Mouse (Mus musculus) cerebellum, adult 11 months (tissue): ENCODE data around the gene Kif6.

Source experiments
- DNase-seq: peaks from one replicate; pipeline ENCODE4 v3.0.0; 2022

The Kif6 gene

DNA sequence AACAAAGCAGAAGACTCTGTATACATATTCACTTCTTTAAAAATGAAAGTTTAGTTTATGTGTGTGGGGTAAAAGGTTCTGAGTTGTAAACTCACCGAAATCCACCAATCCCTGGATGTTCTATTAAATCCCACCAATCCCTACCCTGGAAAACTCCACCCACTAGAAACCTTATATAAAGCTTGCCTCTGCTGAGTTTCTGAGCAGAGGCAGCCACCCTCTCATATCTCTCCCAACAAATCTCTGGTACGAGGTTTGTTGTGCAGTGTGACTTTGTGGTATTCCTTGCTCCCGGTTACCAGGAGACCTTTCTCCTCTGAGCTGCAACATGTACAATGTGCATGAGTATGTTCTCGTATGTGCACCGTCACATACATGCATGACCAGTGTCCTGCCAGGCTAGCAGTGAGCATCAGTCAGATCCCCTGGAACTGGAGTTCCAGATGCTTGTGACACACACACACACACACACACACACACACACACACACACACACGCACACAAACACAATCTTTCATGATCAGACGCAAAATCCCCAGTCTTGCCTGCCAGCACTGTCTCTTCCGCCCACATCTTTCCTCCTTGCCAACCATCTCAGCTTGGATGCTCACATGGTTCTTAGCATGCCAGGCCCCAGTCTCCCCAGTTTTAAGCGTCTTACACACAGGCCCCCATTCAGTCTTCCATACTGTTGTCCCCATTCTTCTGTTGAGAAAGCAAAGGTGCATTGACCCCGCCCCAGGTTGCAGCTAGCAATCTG lies 245.3 kb downstream of the Kif6 start:
- DNase-seq = no peak

DNA sequence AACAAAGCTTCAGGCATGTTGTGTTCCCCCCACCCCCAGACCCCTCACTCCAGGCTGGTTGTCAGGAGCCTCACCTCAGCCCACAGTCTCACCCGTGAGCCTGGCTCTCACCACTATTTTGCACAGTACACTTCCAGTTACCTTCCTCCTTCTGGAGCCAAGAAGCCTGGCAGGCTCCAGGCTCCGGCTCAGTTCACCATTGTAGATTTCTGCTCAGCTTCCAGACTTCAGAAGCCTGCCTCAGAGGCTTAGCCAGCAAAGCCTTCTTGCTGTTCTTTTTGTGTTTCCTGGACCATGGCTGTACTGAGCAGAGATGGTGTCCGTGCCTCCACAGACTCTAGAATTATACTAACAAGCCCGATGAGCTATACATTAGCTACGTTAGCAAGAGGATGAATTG lies 248.7 kb downstream of the Kif6 start:
- no peak for DNase-seq

DNA sequence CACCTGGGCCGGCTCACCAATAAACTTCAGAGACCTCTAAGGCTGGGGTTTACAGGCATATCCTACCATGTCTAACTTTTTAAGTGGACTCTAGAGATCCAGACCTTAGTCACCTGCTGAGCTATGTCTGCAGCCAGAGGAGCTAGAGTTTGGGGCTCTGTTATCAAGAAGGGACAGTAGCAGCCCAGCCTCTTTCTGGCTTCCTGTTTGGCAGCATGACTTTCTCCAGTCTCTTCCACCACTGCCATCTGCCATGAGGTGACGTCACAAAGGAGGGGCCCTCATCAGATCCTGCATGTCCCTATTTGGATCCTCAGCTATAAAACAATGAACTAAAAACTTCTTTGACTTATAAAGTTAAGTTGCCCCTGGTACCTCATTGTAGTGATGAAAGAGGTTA lies 250.7 kb downstream of the Kif6 start:
- DNase-seq = no peak

DNA sequence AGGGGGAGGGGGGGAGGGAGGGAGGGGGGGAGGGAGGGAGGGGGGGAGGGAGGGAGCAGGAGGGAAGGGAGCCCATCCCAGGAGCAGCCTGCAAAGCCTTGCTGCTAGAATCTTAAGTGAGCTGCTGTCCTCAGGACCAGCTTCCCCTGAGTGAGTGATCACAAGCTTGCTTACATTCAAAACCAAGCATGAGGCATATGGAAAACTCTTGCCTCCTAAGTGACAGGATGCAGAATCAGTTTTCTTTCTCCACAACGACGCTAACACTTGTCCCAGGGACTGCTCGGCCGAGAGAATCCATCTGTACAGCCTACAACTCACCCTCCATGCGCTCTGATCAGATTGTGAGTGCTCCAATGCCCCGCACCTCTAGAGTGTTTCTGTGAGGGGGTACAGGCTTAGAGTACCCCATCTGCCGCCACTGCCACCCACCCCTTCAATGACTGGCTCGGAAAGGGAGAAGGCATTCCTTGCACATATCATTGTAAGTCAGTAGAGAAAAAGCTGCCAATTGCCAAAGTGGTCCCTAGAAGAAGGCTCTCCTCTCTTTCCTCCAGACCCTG lies 251.8 kb downstream of the Kif6 start:
- no peak for DNase-seq

DNA sequence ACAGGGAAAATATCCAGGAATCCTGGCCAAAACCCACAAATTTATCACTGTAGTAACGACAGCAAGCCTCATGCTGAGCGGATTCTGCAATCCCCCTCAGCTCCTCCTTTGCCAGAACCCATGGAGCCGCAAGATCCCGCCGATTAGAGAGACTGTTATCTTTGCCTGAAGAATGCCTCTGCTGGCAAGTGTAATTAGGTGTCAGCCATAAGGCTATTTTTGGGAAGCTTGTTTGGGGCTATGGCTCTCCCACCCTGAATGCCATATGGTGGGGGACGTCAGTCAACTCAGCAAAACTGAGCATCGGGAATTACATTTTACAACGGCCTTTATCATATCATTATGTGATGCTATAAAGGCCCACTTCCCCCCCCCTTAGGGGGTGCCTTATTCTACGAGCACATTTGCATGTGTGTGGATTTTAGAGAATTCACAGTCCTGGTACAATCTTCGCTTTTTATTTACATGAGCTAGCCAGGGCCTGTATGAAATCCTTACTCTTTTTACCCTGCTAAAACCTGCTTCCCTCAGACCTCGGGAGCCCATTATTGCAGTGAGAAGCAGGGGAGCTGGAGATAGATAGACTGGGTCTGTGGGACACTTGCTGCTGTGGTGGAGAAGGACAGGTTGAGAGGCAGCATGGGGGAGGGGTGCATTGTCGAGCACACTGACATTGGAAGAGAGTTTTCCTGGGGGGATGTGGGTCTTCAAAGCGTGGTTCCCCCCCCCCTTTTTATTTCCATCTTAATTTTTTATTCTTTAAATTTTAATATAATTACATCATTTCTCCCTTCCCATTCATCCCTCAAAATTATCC lies 252.6 kb downstream of the Kif6 start:
- no peak for DNase-seq

DNA sequence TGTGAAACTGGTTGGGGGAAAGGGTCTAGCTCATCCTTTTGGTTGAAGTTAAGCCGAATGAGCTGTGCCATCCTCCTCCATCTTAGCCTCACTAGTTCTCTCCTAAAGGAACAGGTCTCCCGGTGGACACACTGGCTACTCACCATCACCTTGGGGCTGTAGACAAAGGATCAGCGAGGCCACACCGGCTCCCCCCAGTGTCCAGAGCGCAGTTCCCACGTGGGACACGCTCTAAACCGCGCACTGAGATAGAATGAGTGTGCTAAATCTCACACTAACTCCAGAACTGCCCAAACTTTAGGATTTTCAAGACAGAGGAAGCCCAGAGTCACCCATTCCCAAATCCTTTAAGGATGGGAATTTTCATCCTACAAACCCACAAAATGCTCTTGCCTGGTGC lies 254.3 kb downstream of the Kif6 start:
- DNase-seq = no peak

DNA sequence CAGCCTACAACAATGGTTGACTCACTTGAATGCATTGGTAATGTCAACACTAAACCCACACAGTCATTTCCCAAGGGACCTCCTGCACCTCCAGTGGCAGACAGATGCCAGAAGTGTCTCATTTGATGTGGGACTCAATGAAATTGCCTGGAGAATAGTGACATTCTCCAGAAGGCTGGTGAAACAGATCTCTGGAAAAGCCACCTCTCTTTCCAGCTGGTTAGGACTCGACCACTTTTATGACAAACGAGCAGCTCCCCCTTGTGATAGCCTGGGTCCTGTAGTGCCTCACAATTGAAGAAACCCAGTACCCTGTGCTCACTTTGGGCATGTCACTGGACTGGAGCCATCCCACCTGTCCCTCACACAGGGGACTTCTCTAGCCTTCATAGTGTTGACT lies 257.4 kb downstream of the Kif6 start:
- no peak for DNase-seq

DNA sequence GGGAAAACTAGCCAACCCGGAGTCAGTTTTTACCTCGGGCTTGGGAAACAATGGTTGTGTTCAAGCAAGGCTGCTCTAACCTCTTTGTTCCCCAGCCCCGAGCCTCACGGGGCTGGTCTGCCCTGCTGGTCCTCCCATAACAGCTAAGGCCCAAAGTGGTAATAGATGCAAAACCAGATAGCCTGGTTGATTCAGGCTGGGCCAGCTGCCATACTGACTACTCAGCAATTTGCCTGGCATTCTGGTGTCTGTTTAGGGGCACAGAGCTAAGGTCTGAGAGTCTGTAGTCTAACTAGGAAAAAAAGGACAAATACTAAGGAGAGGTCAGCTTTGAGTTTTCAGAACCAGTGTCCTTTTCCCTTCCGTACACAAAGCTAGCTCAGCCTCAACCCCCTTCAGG lies 259.8 kb downstream of the Kif6 start:
- DNase-seq = no peak

DNA sequence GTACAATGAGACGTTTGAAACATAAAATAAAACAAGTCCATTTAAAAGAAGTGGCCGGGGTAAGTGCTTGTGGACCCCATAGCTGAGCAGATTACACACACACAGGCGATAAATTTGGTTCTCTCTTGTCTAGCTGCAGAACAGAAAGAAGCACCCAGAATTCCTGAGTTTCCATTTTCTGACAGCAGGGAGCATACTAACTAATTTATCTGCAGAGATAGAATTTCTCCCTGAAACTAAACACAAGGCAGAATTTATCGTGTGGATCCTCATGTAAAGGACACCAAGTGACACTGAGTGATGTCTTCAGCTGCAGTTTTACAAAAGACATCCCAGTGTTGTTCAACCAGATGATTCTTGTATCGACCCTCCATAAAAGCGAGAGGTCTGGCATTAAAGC lies 260.5 kb downstream of the Kif6 start:
- DNase-seq = no peak

DNA sequence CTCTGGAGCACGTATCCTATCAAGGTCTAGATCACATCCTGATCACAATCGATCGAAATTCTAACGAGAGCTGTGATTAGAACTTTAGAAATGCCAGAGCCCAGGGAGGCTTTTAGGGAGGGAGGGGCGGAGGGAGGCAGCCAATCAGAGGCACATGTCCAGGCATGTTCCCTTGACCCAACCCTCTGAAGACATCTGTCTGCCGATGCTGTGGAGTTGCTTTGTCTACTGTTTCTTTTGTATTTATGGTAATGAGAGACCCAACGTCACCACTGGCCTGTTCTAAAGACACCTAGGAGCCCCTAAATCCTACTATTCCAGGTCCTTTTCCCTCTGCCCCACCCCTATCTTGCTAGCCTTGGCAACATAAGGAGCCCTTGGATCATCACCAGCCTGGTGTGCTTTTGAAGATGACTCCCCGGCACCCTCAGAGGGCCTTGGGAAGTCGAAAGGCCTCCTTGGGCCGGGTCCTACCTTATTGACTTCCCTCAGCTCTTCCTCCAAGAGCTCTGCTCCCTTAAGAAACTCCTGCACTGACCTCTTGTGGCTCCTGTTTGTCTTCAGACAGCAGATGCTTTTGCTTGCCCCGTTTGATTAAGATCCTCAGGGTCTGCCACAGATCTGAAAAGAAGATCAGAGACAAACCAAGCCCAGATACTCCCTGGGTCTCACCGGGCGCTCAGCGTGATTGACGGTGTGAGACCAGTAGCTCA lies 261.2 kb downstream of the Kif6 start:
- DNase-seq = no peak

DNA sequence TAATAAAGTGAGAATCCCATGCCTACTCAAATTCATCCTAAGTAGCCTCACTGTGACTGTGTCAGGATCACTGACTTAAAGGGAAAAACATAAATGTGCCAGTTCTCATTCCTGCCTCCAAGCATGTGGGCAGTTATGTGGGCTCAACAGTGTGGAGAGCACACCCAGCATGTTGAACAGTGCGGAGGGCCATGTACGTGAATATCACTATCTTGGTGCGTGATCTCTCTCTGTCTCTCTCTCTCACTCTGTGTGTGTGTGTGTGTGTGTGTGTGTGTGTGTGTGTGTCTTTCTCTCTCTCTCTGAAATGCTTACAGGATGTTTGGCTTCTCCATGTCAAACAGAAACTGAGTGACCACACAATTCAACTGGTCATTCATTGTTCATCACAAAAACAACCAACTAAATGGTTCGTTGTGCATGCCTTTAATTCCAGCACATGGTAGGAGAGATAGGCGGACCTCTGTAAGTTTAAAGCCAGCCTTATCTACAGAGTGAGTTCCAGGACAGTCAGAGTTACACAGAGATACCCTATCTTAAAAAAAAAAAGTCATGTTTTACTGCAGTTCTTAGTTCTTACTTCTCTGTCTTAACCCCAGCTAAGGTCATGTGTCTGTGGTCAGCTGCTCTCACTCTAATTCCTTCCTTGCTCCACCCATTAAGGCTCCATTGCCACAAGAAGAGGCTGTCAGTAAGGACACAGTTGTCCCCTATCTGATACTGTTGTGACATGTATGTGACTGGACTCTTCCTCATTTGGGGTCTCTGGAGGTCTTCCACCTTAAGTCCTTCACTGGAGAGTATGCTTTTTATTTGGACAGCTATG lies 266.2 kb downstream of the Kif6 start:
- DNase-seq = no peak

DNA sequence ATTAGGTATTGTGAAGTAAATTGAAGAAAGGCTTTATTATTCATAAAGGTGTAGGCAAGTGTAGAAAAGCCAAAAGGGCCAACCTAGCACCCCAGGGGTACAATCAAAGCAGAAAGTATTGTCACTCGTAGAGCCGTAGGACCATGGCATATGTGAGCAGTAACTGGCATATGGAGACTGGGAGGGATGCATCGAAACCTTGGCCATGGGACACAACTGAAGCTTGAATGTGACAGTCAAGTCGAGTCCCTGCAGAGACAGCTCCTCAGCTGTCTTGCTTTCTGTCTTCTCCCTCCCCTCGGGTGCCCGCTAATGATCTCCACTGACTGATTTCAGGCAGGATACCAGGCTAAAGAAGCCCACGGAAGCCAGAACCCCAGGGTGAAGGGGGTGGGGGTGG lies 266.9 kb downstream of the Kif6 start:
- DNase-seq = no peak

DNA sequence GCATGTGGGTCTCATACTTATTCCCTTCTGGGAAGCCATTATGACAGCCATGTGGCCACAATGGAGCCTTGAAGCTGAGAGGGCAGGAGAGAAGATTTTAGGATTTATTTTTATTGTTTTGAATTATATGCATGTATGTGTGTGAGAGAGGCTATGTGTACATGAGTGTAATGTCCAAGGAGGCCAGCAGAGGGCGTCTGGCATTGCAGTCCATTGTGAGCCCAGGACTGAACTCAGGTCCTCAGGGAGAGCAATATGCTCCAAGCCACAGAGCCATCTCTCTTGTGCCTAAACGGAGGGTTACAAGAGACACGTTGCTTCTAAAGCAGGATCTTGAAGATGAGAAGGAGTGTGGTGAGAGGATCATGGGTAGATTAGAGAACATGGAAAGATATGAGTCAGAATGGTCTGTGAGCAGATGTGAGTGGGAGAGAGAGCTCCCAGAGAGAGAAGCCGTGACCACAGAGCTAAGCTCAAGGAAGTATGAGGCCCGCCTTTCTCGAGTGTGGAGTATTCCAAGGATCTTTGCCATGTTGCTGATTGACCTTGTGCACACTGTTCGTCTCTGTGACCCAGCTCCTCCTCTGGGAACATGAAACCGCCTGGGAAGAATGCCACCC lies 268.3 kb downstream of the Kif6 start:
- DNase-seq = no peak

DNA sequence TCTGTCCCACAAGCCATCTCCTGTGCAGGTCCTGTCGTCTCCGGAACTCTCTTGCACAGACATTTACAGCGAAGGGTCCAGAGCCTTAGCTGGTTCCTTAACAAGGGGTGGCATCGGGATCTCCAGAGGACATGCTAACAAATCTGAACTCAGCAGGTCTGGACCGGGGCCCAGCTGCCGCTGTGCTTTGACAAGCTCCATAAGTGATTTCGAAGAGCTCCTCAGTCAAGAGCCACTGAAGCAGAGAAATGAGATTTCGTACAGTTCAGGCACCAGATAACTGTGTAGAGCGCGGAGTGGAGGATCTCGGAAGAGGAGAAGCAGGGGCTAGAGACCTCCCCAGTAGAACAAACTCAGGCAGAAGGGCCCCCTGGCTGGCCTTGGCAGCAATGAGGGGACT lies 270.1 kb downstream of the Kif6 start:
- no peak for DNase-seq

DNA sequence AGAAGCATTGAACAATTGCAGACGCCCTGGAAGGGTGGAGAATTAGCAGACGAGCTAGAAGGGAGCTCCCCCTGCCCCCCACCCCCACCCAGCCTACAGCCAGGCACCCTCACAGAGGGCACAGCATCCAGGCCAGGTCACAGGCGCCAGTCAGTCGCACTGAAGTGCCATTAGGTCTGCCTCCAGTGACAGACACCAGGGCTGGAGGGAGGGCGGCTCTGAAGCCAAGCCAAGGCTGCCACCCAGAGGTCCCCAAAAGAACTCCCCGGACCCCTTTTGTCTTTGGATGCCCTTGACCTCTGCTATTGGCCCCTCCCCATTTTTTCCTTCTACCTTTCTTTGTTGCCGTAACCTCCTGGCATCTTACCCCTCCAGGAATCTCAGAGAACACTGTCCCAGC lies 274.7 kb downstream of the Kif6 start:
- no peak for DNase-seq

DNA sequence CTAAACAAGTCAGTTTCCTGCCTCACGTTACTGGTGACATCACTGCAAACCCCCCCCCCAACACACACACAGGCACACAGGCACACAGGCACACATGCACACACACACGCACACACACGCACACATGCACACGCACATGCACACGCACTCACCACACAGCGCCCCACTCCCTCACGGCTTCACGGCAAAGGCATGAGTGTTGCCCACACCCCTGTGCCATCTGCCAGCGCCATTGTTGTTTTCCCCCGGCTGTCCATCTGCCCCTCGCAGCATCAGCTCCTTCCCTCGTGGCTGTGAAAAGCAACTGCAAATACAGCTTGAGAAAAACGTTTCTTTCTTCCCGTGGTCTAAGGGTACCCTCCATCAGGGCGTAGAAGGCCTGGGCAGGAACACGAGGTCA lies 275.9 kb downstream of the Kif6 start:
- no peak for DNase-seq

DNA sequence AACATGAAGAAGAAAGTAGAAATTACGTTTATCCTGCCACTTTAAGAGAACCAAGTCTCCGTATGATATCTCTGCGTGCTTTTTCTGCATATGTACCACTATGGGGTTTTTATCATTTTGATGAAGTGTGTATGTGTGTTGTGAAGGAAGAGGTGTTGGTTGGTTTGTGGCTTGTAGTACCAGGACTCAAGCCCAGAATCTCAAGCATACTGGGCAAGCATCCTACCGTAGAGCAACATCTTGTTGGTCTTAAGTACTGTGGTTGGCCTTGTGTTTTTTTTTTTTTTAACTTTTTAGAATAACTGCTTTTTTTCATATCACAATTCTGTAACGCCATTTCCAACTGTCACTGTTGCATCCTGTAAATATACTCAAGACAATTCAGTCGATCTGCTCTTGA lies 277.5 kb downstream of the Kif6 start:
- DNase-seq = no peak

DNA sequence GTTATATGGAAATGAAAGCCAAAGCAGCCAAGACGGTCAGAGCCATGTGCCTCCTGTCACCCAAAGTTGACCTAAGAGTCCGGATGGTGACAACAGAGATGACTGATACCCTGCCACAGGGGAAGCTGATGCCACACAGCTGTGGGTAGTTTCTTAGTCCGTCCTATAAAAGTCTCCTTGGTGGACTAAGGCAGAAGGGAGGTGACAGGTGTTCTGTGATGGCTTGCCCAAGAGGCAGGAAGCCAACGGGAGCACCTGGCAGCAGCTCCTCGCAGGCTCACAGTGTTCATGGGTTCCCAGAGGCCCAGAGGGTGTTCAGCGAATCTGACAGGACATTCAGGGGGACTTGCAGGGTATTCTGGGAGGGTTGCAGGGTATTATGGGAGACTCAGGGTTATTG lies 279.5 kb downstream of the Kif6 start:
- no peak for DNase-seq

DNA sequence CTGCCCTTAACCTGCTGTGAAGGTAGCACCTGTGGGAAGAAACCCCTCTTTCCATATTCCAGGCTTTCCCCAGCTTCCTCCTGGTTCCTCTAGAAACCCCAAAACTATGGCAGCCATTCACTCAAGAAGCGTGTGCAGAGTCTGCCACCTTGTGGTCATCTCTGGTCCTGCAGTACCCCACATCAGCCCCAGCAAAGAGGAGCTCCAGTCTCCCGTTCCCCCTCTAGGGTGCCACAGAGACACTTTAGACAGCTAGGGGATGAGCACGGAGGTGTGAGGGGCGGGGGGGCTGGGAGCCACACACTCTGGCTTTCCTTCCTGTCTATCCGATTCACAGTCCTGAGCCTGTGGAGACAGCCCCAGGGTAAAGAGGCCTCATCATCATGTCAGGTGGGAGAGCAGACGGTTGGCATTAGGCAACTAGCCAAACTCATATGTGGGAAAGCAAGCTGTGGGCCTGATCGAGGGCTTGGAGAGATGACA lies 284.0 kb downstream of the Kif6 start:
- peak; percentile 77 for DNase-seq

DNA sequence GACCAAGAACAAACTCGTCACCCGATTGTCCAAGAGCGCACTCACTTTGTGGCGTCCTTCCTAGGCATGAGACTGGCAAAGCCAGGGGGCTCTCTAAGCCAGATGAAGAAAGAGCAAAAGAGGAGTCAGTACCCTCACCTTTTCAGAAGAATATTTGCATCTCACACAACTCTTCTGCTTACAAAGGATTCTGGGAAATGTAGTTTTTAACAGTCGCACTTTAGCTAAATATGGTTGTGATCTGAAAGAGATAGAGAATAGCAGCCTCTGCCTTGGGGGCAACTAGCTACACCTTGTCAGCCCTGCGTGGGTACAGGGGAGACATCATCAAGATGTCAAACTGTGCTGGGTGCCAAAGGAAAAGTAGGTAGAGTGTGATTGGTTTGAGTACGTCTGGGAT lies 287.7 kb downstream of the Kif6 start:
- no peak for DNase-seq

DNA sequence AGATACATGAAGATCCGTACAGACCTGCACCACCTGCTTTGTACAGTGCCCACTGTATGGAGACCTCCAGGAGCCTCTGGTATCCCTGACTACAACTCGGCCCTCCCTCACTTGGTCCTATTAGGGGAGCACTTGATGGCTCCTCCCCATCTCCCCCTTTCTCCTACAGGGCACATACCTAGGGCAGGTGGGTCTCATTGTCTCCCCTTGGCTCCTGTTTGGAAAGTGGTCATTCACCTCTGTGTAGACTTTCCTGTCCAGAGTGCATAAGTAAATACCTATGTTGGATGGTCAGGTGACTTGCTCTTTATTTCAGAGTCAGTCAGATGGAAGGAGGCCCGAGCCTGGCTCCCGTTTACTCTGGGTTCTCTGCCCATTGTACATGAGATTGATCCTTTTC lies 308.5 kb downstream of the Kif6 start:
- no peak for DNase-seq

DNA sequence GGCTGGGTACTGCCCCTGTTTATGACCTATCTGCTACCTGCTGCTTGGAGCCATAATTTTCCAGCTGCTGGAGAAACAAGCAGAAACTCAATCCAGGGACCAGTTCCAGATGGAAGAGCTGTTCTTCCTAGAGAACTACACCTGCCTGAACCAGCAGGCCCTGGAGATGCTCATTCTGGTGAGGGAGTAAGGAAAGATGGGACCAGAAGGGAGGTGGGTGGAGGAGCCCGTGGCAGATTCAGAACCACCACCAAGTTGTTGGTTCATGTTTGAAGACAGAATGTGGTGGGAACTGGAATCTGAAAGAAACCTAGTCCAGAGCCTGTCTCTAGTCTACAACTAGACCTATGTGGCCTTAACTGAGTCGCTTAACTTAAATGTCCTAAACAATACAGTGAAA lies 312.7 kb downstream of the Kif6 start:
- DNase-seq = no peak
